Mouse (Mus musculus) bone marrow macrophage, adult 2 months (primary cell): ENCODE results near the gene Hpn. TPM values are rescaled to one million over a fixed set of nuclear protein-coding genes. Genes with fewer than 3 reads are reported as not detected.

ENCODE experiments used
- H3K27ac ChIP-seq: 2 replicates; pipeline ENCODE4 v1.5.1; 2012; ENCODE audit warnings: low read depth, low read length; ENCODE audit not compliant: insufficient read depth
- H3K4me1 ChIP-seq: 2 replicates; pipeline ENCODE4 v1.6.1; 2012; ENCODE audit warnings: low read length; ENCODE audit not compliant: control insufficient read depth, insufficient read depth
- H3K4me3 ChIP-seq: 2 replicates; pipeline ENCODE4 v1.5.1; 2012; ENCODE audit warnings: mild to moderate bottlenecking, low read length, moderate library complexity; ENCODE audit not compliant: insufficient read depth
- CTCF ChIP-seq: IDR thresholded peaks from 2 replicates; pipeline ENCODE4 v1.5.1; 2012; ENCODE audit warnings: low read depth, mild to moderate bottlenecking, low read length, moderate library complexity
- POLR2A ChIP-seq: IDR thresholded peaks from 2 replicates; pipeline ENCODE4 v1.6.1; 2012; ENCODE audit warnings: mild to moderate bottlenecking, low read depth, low read length, borderline replicate concordance
- polyA plus RNA-seq: library from polyadenylated mRNA; stranded (reverse); fragments of >200 nt; gene quantifications from 2 replicates; pipeline ENCODE4 v1.2.4, GENCODE M21; 2012; ENCODE audit not compliant: missing spikeins, insufficient read depth, insufficient read length

Gene Hpn
- polyA plus RNA-seq, 1 experiment: 30.9 TPM

DNA sequence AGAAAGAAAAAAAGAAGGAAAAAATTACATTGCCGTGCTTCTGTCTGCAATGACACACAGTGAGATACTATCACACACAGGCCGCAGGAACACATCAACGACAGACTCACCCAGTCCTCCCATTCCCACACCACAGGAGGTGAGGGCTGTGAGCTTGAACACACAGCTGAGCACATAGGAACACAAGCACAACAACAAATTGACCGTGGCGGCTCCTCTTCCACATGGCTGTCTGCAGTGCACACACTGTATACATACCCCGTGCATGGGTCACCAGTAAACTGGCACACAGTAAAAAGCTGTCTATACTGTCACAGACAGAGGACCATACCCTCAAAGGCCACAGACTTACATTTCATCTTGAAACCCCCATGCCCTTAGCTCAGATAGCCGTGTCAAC lies 58.6 kb downstream of the Hpn start:
- Histone ChIP-seq H3K27ac (no peak overlapping the region), H3K4me3 (no peak overlapping the region), H3K4me1 (peaks cover 6% of the 10 kb centered on the region)
- TF ChIP-seq POLR2A (no peak), CTCF (no peak)

- Histone ChIP-seq H3K4me3 (no peak overlapping the region), H3K27ac (no peak overlapping the region), H3K4me1 (peaks cover 6% of the 10 kb centered on the region)
- no peak for TF ChIP-seq CTCF
- no peak for TF ChIP-seq POLR2A
Observed at GRCm38 (mm10) chr7:31055883-31056282, 59.2 kb downstream of the Hpn start.

DNA sequence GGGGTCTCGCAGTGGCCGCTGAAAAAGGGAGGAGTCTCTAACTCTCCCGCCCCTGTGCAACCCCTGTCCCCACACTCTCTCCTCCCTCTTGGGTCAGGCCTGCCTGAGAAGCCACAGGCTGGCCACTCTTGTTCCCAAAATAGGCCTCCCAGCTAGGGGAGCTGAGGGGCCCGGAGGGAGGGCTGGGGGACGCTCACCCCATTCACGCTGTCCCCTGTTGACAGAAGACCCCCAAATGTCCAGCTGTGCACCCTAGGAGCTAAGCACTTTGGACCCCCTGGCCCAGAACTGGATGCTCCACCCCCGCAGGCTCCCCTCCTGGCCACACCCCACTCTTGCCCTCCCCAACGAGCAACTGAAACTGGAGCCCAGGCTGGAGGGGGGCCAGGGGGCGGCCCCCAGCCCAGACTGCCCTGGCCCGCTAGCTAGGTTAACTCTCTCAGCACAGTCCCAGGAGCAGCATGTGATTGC lies 59.7 kb downstream of the Hpn start:
- no peak overlapping the region for H3K4me3 ChIP-seq
- TF ChIP-seq POLR2A: no peak
- TF ChIP-seq CTCF: no peak
- H3K4me1 ChIP-seq: peaks cover 6% of the 10 kb centered on the region
- no peak overlapping the region for H3K27ac ChIP-seq

GRCm38 (mm10) chr7:31054661-31055320 lies 60.3 kb downstream of the Hpn start:
- Histone ChIP-seq H3K4me3 (no peak overlapping the region), H3K4me1 (peaks cover 6% of the 10 kb centered on the region), H3K27ac (no peak overlapping the region)
- TF ChIP-seq CTCF: no peak
- no peak for TF ChIP-seq POLR2A

- TF ChIP-seq POLR2A (no peak), CTCF (no peak)
- no peak overlapping the region for H3K27ac ChIP-seq
- H3K4me3 ChIP-seq: no peak overlapping the region
- H3K4me1 ChIP-seq: 0 out of 2 replicates have a peak, but pooled peaks cover 3% of the 10 kb centered on the region
Observed at GRCm38 (mm10) chr7:31053882-31054447, 61.1 kb downstream of the Hpn start.

- Histone ChIP-seq H3K27ac (no peak overlapping the region), H3K4me1 (0 out of 2 replicates have a peak, but pooled peaks cover 3% of the 10 kb centered on the region), H3K4me3 (no peak overlapping the region)
- TF ChIP-seq CTCF (no peak), POLR2A (no peak)
Observed at GRCm38 (mm10) chr7:31052636-31053434, 62.3 kb downstream of the Hpn start.

GRCm38 (mm10) chr7:31052251-31052635 lies 62.8 kb downstream of the Hpn start:
- no peak for TF ChIP-seq CTCF
- TF ChIP-seq POLR2A: no peak
- Histone ChIP-seq H3K4me1 (0 out of 2 replicates have a peak, but pooled peaks cover 3% of the 10 kb centered on the region), H3K4me3 (no peak overlapping the region)

DNA sequence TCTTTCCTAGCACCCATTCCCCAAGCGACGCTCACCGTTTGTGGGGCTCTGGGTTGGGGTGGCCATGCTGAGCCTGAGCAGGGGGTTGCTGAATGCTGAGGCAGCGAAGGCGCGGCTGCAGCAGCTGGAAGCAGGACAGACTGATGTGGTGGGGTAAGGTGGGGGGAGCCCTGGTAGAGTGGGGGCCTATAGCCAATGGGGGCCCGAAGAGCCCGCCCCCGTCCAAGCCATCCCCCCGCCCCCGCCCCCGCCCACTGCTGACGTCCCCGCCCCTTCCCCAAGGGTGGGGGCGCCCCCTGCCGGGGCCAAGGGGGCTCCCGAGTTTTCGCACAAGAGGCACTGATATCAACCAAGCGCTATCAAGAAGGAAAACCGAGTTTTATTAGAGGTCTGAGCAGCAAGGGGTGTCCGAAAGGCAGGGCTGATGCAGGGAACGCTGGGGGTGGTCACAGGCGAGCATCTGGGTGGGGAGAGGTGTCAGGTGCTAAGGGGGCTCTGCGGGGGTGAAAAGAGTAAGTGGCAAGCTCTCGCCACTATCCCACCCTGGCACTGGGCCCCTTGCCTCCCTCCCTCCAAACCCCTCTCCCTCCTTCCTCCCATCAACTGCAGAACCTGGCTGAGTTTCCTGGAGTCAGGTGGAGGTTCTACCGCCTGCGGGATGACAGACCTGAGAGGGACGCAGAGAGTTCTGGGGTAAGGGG lies 63.6 kb downstream of the Hpn start, which contains the start of gene Fxyd7:
Gene Fxyd7 (minus strand): TSS at position 147 of the 701 bp plus-strand sequence.
- no peak within 1 kb of the TSS for H3K27ac ChIP-seq
- no peak for TF ChIP-seq CTCF
- no peak for TF ChIP-seq POLR2A
- no peak within 1 kb of the TSS for H3K4me3 ChIP-seq
- 0 out of 2 replicates have a peak, but pooled peaks cover 3% of the 10 kb centered on the region for H3K4me1 ChIP-seq

More at GRCm38 (mm10) chr7:31052251-31052635, 62.8 kb downstream of the Hpn start:
- H3K27ac ChIP-seq: no peak overlapping the region

DNA sequence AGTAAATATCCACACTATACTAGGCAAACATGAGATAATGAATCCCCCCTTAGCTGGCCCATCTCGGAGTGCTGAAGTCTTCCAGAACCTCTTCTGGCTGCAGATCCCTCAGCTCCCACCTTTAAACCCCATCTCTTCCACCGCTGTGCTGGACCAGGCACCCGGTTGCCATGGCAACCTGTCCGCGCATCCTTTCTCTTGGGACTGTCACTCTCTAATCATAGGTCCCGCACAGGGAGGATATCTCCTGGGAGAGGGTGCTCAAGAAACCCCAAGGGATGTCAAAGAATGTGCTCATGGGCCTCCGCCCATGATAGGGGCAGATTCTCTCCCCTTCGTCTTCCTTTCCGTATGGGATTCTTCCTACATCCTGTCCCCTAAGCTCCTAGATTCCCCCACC lies 64.2 kb downstream of the Hpn start:
- Histone ChIP-seq H3K4me1 (0 out of 2 replicates have a peak, but pooled peaks cover 3% of the 10 kb centered on the region), H3K27ac (no peak overlapping the region), H3K4me3 (no peak overlapping the region)
- no peak for TF ChIP-seq CTCF
- no peak for TF ChIP-seq POLR2A
